Mouse (Mus musculus) liver, adult 2 months (tissue): ENCODE results near the gene Mrtfa.

Experiments used
- CTCF ChIP-seq: fragments of 200-500 bp; IDR thresholded peaks from 2 replicates; pipeline ENCODE4 v1.5.1; 2011; ENCODE audit warnings: low read depth, low read length, control low read depth
- POLR2A ChIP-seq: fragments of 200-500 bp; IDR thresholded peaks from 2 replicates; pipeline ENCODE4 v1.6.1; 2011; ENCODE audit warnings: low read length, control low read depth; ENCODE audit not compliant: insufficient read depth; ENCODE audit errors: extremely low read depth

DNA sequence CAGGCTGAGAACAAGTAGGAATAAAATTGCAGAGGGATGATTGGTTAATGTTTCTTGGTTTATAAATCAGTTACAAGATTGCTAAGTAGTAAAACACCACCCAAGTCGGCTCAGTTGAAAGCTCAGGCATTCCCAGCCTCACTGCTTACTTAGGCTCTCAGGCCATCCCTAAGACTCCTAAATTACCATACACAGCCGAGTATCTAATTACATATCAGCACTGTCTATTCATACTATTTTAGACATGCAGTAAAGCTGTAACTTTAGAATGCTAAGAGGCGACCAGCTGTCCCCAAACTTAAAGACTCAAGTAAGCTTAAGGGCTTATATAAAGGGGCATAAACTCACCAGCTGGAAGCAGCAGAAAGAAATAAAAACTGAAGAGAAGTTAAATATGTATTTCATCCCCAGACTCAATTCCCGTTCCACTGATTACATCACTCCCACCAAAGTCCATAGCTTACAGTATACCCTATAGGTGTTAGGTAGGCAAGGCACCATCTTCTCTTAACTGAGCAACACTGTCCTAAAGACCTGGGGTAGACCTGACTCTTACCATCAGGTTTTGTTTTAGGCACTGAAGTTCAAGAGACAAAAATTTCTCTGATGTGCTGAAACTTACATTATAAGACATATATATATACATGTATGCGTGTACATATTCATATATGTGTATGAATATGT lies 62.3 kb downstream of the Mrtfa start:
- no peak for TF ChIP-seq CTCF
- no peak for TF ChIP-seq POLR2A
